Mouse (Mus musculus): ENCODE measurements around the gene Tmem189. TPM values are rescaled to one million over a fixed set of nuclear protein-coding genes. Genes with fewer than 3 reads are reported as not detected.
A peak's percentile ranks its signal among the peaks of the same experiment; 100 is the strongest.

Gene Tmem189
- polyA plus RNA-seq, 1 experiment, result 288 TPM

- WGBS, result 77% methylated on average over 5 of the region's 5 CpGs
- TF ChIP-seq CTCF (conservative IDR thresholded peaks at IDR 0.05; ENCODE audit: insufficient read depth, insufficient read length, low read depth, low read length) (no peak), POLR2A (IDR thresholded peaks at IDR 0.05; ENCODE audit: low read depth, low read length) (no peak)
- H3K27ac ChIP-seq (ENCODE audit: insufficient read depth, low read depth, low read length), result no peak overlapping the region
Observed at GRCm38 (mm10) chr2:167701472-167701871, 11.8 kb upstream of the Tmem189 start.

GRCm38 (mm10) chr2:167700018-167700417 lies 10.4 kb upstream of the Tmem189 start:
- no peak for TF ChIP-seq POLR2A (IDR thresholded peaks at IDR 0.05; ENCODE audit: low read depth, low read length)
- no peak for TF ChIP-seq CTCF (conservative IDR thresholded peaks at IDR 0.05; ENCODE audit: insufficient read depth, insufficient read length, low read depth, low read length)
- Histone ChIP-seq H3K4me1 (ENCODE audit: control insufficient read depth, insufficient read depth, low read length) (peaks cover 5% of the 10 kb centered on the region; the same call in 1 of the 2 replicates), H3K36me3 (ENCODE audit: control insufficient read depth, insufficient read depth, low read length) (no peaks in the 10 kb centered on the region), H3K27me3 (replicated peaks; ENCODE audit: control insufficient read depth, insufficient read depth, low read length) (no peaks in the 10 kb centered on the region), H3K27ac (ENCODE audit: insufficient read depth, low read depth, low read length) (no peak overlapping the region), H3K4me3 (ENCODE audit: insufficient read depth, low read depth, low read length) (no peak overlapping the region)
- DNase-seq, result no peak
- 80% methylated on average over 5 of the region's 5 CpGs for WGBS

More at GRCm38 (mm10) chr2:167701472-167701871, 11.8 kb upstream of the Tmem189 start:
- Histone ChIP-seq H3K4me1 (ENCODE audit: control insufficient read depth, insufficient read depth, low read length) (peaks cover 5% of the 10 kb centered on the region; the same call in 1 of the 2 replicates), H3K36me3 (ENCODE audit: control insufficient read depth, insufficient read depth, low read length) (no peaks in the 10 kb centered on the region), H3K27me3 (replicated peaks; ENCODE audit: control insufficient read depth, insufficient read depth, low read length) (no peaks in the 10 kb centered on the region), H3K4me3 (ENCODE audit: insufficient read depth, low read depth, low read length) (no peak overlapping the region)
- DNase-seq, result no peak

- peaks cover 5% of the 10 kb centered on the region; the same call in 1 of the 2 replicates for H3K4me1 ChIP-seq (ENCODE audit: control insufficient read depth, insufficient read depth, low read length)
- WGBS, result 20% methylated on average over 5 of the region's 5 CpGs
Observed at GRCm38 (mm10) chr2:167697902-167698301, 8.3 kb upstream of the Tmem189 start.

GRCm38 (mm10) chr2:167696143-167696542 lies 6.5 kb upstream of the Tmem189 start:
- no peak for TF ChIP-seq POLR2A (IDR thresholded peaks at IDR 0.05; ENCODE audit: low read depth, low read length)
- TF ChIP-seq CTCF (conservative IDR thresholded peaks at IDR 0.05; ENCODE audit: insufficient read depth, insufficient read length, low read depth, low read length), result no peak
- Histone ChIP-seq H3K27me3 (replicated peaks; ENCODE audit: control insufficient read depth, insufficient read depth, low read length) (no peaks in the 10 kb centered on the region), H3K4me3 (ENCODE audit: insufficient read depth, low read depth, low read length) (no peak overlapping the region), H3K36me3 (ENCODE audit: control insufficient read depth, insufficient read depth, low read length) (no peaks in the 10 kb centered on the region), H3K4me1 (ENCODE audit: control insufficient read depth, insufficient read depth, low read length) (peaks cover 14% of the 10 kb centered on the region; the same call in 1 of the 2 replicates), H3K27ac (ENCODE audit: insufficient read depth, low read depth, low read length) (peak overlapping the region; percentile 11; the same call in 1 of the 2 replicates)
- 58% methylated on average over 7 of the region's 7 CpGs for WGBS
- DNase-seq, result peak; percentile 63

More at GRCm38 (mm10) chr2:167697902-167698301, 8.3 kb upstream of the Tmem189 start:
- H3K27me3 ChIP-seq (replicated peaks; ENCODE audit: control insufficient read depth, insufficient read depth, low read length), result no peaks in the 10 kb centered on the region
- no peaks in the 10 kb centered on the region for H3K36me3 ChIP-seq (ENCODE audit: control insufficient read depth, insufficient read depth, low read length)
- TF ChIP-seq CTCF (conservative IDR thresholded peaks at IDR 0.05; ENCODE audit: insufficient read depth, insufficient read length, low read depth, low read length) (no peak), POLR2A (IDR thresholded peaks at IDR 0.05; ENCODE audit: low read depth, low read length) (no peak)
- peak overlapping the region; percentile 34 for H3K27ac ChIP-seq (ENCODE audit: insufficient read depth, low read depth, low read length)
- peak; percentile 84 for DNase-seq
- no peak overlapping the region for H3K4me3 ChIP-seq (ENCODE audit: insufficient read depth, low read depth, low read length)

- Histone ChIP-seq H3K4me3 (ENCODE audit: insufficient read depth, low read depth, low read length) (no peak overlapping the region), H3K4me1 (ENCODE audit: control insufficient read depth, insufficient read depth, low read length) (peaks cover 15% of the 10 kb centered on the region; the same call in 1 of the 2 replicates), H3K27me3 (replicated peaks; ENCODE audit: control insufficient read depth, insufficient read depth, low read length) (no peaks in the 10 kb centered on the region), H3K36me3 (ENCODE audit: control insufficient read depth, insufficient read depth, low read length) (no peaks in the 10 kb centered on the region), H3K27ac (ENCODE audit: insufficient read depth, low read depth, low read length) (peak overlapping the region; percentile 11; the same call in 1 of the 2 replicates)
- WGBS, result 77% methylated on average over 14 of the region's 14 CpGs
- no peak for TF ChIP-seq CTCF (conservative IDR thresholded peaks at IDR 0.05; ENCODE audit: insufficient read depth, insufficient read length, low read depth, low read length)
- DNase-seq, result peak; percentile 48
Observed at GRCm38 (mm10) chr2:167695491-167695890, 5.9 kb upstream of the Tmem189 start.

- Histone ChIP-seq H3K4me3 (ENCODE audit: insufficient read depth, low read depth, low read length) (no peak overlapping the region), H3K27me3 (replicated peaks; ENCODE audit: control insufficient read depth, insufficient read depth, low read length) (no peaks in the 10 kb centered on the region), H3K36me3 (ENCODE audit: control insufficient read depth, insufficient read depth, low read length) (no peaks in the 10 kb centered on the region), H3K27ac (ENCODE audit: insufficient read depth, low read depth, low read length) (no peak overlapping the region), H3K4me1 (ENCODE audit: control insufficient read depth, insufficient read depth, low read length) (peaks cover 15% of the 10 kb centered on the region; the same call in 1 of the 2 replicates)
- TF ChIP-seq POLR2A (IDR thresholded peaks at IDR 0.05; ENCODE audit: low read depth, low read length) (no peak), CTCF (conservative IDR thresholded peaks at IDR 0.05; ENCODE audit: insufficient read depth, insufficient read length, low read depth, low read length) (no peak)
- WGBS, result 96% methylated on average over 7 of the region's 7 CpGs
- no peak for DNase-seq
Observed at GRCm38 (mm10) chr2:167694963-167695362, 5.3 kb upstream of the Tmem189 start.

GRCm38 (mm10) chr2:167694244-167694643 lies 4.6 kb upstream of the Tmem189 start:
- H3K27ac ChIP-seq (ENCODE audit: insufficient read depth, low read depth, low read length), result no peak overlapping the region
- no peaks in the 10 kb centered on the region for H3K27me3 ChIP-seq (replicated peaks; ENCODE audit: control insufficient read depth, insufficient read depth, low read length)
- H3K36me3 ChIP-seq (ENCODE audit: control insufficient read depth, insufficient read depth, low read length), result no peaks in the 10 kb centered on the region
- TF ChIP-seq CTCF (conservative IDR thresholded peaks at IDR 0.05; ENCODE audit: insufficient read depth, insufficient read length, low read depth, low read length), result no peak
- no peak for TF ChIP-seq POLR2A (IDR thresholded peaks at IDR 0.05; ENCODE audit: low read depth, low read length)
- H3K4me3 ChIP-seq (ENCODE audit: insufficient read depth, low read depth, low read length), result no peak overlapping the region
- no peak for DNase-seq
- 28% methylated on average over 1 of the region's 1 CpGs for WGBS
- H3K4me1 ChIP-seq (ENCODE audit: control insufficient read depth, insufficient read depth, low read length), result peaks cover 15% of the 10 kb centered on the region; the same call in 1 of the 2 replicates

Measured in kidney, adult 2 months (tissue).